Mouse (Mus musculus): ENCODE measurements around the gene Sh3gl2.

DNA sequence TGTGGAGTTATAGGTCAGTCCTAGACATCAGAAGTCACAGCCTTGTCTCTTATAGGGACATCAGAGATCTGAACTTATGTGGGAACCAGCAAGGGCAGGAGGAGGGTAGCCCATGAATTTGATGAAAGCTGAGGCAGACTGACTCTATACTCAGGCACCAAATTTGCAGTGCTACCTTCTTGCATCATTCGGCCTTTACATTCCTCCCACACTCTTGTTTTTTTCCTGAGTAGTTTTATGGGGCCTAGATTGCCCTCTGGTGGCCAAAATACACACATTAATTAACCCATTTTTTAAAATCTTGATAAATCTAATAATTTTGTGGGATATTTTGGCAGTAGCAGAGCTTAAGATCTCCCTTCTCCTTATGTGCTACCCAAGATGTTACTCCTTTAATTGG is 186.9 kb downstream of the Sh3gl2 start:
- TF ChIP-seq CTCF (conservative IDR thresholded peaks at IDR 0.05 in 1 of 2, IDR thresholded peaks at IDR 0.05 in 1 of 2; ENCODE audit: low read depth in 2 of 2, low read length in 2 of 2) (no peak), UBTF (IDR thresholded peaks at IDR 0.05; ENCODE audit: low read depth, low read length) (no peak), USF2 (conservative IDR thresholded peaks at IDR 0.05; ENCODE audit: low read depth, low read length) (no peak), EP300 (IDR thresholded peaks at IDR 0.05; ENCODE audit: low read length) (no peak)
